Mouse (Mus musculus) heart, adult 9 months (tissue): ENCODE results near the gene Ccdc126.

ENCODE experiments used
- DNase-seq, 2 experiments: peaks; one replicate each; pipeline ENCODE4 v3.0.0; 2022; ENCODE audit warnings: low spot score in 2 of 2

Ccdc126 gene

DNA sequence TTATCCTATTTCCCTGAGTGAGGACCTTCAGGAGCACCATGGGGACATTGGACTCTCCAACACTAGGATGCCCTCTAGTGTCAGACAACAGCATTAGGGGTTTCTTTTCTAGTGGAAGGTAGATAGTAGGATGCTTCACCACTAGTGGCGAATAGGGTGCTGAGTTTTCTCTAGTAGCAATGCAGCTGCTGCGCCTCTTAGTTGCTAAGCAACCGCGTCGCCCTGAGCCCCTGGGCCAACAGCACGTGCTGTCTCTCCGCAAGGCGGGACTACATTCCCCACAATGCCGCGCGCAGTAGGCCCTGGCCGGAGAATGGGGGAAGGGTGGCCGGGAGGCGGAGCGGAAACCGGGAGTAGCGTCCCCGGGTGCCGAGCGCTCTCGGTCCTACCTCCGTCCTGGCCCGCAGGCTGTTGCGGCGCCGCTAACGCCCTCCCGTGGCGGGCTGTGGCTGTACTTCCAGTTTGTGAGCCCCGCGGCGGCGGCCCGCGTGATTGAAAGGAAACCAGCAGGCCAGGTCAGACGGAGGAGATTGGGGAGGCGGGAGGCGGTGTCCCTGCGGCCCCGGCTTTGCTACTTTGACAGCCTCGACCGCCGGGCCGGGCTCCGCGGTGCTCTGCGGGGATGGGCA is at the start of gene Ccdc126:
Gene Ccdc126 (plus strand): TSS at position 309 of the 629 bp plus-strand sequence.
- DNase-seq = peak; percentile 98 to 99

DNA sequence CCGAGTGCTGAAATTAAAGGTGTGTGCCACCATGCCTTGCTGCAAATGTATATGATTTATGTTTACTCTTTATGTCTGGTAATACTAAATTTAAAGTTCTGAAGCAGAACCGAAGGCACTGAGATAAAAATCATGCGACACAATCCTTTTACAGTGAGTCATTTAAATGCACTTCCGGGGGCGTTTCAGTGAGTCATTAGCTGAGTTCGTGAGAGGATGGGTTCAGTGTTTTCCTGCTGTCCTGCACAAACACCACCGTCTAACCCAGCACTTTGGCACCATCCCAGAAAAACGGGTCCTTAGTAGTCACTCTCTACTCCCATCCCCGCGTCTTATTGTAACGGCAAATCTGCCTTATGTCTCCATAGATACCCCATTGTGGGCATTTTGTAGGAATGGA is 49.2 kb upstream of the Ccdc126 start:
- DNase-seq = no peak

DNA sequence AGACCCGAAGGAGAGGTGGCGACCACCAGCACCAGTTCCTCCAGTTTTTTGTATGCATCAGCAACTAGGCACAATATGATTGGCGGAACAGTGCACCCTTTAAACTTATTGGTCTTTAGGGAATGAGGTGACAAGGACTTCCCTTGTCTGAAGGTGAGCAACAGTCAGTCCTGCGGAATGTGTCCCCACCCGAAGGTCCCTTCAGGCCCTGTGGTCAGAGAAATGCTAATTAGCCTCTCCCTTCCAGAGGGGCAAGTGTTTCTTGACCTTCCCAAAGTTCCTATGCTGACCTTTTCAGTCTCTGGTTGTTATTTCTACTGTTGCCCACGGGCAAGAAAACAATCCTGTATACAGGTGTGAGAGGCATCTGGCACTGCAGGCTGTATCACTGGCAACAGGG is 47.3 kb upstream of the Ccdc126 start:
- DNase-seq = no peak

DNA sequence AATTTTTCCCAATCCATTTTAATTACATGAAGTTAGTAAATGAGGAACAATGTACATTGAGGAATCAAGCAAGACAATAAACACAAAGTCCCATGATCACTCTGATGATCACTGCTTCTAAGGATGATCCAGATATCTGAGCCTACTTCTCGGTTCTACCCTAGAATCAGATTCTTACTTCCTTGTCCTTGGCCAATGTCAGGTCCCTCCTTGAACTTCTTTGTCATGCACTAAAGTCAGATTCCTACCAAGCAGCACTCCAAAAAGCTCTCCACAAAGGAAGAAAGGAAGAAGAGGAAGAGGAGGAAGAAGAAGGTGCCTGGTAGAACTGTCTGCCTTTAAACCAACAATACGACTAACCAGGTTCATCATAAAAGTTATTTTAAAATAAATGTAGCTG is 46.2 kb upstream of the Ccdc126 start:
- DNase-seq = no peak

DNA sequence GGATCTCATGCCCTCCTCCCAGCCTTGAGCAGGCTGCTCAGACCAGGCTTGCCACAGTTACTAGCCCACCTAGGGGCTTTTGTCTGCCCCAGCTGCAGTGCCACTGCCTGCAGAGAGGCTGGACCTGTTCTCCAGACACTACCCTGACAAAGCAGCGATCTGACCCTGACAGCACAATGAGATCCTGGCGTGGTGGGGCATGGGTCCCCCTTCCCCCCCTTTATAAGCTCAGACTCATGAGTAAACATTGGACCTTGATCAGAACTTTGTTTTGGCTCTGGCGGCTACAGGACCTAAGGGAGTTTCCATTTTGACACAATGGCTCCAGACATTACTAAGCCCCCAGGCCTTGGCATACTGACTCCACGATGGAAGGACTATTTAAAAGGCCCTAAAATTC is 45.1 kb upstream of the Ccdc126 start:
- no peak for DNase-seq

DNA sequence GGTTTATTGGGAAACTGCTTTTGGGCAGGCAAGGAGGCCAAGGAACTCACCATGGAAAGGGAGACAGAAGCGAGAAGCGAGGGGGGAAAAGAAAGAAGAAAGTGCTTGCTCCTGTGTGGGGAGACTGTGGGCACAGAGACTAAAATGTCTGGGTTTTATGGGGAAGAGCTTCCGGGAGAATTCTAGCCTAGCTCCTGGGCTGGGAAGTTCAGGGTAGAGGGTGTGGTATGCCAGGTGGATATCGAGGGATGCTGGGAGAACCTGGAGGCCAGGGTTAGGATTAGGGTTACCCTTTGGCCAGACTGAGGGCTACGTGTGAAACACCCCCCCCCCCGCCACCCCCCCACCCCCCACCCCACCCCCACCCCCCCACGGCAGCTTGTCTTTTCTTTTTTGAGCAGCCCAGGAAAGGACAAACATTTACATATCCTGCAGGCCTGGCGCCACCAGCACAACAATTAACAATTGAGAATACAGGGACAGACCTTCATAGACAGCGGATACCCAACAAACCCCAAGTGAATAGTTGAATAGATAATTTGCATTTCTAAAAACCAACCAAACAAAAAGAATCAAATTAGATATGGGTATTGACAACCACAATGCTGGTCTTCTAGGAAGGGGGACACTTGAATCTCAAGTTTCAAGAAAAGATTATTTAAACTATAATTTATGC is 44.5 kb upstream of the Ccdc126 start:
- DNase-seq = no peak

DNA sequence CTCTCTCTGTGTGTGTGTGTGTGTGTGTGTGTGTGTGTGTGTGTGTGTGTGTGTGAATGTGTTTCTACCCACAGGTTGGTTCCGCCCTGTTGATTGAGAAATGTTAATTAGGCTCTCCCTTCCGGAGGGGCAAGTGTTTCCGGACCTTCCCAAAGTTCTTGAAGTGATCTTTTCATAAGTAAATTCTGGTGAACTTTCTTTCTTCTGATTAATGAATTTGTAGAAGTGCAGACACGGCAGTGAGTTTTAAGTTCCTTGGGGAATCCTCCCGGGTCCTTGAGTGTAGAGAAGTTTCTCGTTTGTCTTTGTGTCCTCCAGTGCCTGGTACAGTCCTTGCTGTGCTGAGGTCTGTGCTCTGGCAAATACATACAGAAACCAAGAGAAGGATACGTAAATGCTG is 43.8 kb upstream of the Ccdc126 start:
- DNase-seq = no peak

DNA sequence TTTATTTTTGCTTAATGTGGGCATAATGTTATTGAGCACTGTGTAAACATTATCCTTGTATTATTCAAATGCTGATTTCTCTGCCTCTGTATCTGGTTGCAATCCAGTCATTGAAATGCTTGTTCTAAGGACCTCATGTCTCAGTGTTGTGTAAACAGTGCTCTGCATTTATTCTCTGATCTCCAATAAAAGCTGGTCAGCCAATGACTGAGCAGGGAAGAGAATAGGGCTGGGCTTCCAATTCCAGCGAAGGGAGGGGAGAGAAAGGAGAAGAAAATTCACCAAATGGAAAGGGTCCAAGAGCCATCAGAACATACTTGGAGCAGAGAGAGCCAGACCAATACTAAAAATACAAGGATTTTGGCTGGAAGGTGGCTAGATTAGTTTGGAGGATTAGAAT is 38.1 kb upstream of the Ccdc126 start:
- DNase-seq = no peak

DNA sequence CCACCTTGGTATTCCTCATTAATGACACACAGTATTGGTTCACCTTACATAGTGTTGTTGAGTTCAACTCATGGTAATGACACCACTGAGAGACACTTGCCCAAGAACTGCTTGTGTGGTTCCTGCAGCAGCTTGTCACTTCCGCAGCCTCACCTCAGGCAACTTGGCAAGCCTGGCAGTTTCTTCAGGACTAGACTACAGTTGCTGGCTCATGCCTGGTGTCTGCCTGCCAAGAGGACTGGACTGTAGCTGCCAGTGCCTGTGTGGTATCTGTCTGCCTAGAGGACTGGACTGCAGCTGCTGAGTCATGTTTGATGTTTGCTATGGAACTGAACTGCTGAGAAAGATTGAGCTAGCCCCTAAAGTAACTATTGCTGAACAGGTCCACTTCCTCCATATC is 37.0 kb upstream of the Ccdc126 start:
- peak; percentile 38 to 59 for DNase-seq

DNA sequence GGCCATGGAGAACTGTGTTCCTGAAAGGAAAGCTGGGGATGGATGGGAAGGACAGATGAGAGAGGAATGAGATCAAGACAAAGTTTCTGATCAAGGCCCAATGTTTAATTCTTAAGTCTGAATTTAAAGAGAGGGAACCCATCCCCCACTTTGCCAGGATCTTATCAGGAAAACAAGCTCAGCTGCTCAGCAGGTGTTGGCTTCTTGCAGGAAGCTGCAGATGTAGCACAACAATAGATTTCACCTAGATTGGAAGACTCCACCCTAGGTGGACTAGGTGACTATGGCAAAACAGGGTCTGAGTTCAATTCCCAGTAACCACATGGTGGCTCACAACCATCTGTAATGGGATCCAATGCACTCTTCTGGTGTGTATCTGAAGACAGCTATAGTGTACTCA is 20.8 kb upstream of the Ccdc126 start:
- no peak for DNase-seq

DNA sequence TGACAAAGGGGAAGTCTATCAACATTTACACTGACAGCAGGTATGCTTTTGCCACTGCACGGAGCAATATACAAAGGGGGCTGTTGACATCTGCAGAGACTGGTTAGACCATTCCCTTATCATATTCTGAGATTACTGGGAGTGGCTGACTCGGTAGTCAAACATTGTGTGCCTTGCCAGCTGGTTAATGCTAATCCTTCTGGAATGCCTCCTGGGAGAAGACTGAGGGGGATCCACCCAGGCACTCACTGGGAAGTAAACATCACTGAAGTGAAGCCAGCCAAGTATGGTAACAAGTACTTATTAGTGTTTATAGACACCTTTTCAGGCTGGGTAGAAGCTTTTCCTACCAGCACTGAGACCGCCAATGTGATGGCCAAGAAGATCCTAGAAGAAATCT is 4.3 kb upstream of the Ccdc126 start:
- peak; percentile 3 to 24 for DNase-seq

DNA sequence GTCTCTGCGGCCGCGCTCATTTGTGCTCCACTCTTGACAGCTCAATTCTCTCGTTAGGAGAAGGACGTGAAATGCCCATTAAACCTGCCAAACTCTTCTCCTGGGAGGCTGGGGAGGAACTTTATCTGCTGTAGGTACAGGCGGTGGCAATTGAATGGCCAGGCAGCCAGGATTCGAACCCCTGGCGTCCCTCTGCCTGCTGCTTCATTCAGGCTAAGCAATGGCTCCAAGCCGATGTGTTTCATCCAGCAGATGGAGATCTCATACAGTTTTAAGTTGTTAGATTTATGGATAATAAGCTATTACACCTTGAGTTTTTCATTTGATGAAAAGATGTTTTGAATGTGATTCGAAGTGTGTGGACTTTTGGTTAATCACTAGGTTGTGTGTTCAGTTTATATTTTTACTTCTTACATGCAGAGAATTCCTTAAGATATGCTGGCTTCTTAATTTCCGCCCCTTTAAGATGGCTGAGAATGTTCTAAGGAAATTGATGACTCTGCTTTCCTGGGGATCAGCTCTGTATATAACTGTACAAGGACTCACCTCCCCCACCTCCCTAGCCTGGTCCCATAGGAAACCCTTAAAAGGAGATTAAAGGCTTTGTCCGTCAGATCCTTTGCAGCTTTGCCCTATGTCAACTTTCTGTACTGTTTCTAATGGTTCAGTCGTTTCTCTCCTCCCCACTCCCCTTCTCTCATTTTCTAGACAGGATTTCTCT is 681 bp downstream of the Ccdc126 start:
- no peak for DNase-seq

DNA sequence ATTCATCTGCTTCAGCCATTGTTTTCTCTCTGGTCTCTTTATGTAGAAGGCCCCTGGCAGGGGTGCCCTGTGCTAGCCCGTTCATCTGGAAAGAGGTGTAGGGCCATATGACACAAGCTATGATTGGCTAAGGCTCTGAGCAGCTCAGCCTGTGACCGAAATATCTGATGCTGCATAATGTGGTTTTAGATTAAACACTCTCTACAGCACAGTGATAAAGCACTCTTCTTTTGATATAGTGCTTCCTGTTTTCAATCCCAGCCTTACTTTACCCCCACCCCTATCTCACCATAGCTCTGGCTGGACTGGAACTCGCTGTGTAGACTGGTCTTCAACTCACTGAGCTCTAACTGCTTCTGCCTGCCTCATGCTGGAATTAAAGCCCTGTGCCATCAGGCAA is 2.3 kb downstream of the Ccdc126 start:
- DNase-seq = no peak

DNA sequence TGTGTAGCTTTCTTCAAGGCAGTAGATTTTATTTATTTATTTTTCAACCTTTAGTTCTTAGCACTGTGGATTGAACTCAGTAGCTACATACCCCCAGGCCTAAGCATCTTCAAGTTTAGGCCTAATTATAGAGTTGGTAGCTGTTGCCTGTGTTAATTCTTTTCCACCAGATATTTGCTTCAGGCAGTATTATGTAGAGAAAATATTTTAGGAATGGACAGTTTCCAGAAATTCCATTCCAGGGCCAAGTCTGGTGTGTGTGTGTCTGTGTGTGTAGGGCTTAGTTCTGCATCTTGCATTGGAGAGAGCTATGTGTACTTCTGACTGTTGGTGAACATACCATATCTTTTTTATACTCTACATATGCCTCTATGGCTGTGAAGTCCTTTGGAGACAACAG is 3.0 kb downstream of the Ccdc126 start:
- DNase-seq = no peak

DNA sequence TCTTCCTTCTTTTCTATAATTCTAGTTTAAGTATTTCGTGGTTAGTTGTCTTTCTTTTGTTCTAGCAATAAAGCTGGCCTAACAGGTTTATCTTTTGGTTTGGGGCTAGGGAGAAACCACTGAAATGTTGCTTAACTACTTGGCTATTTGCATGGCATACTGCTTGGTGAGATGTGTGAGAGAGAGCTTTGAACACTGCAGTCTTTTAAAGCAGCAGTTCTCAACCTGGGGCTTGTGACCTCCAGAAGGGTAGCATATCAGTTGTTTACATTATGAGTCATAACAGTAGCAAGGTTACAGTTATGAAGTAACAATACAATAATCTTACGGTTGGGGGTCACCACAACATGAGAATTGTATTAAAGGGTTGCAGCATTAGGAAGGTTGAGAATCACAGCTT is 3.9 kb downstream of the Ccdc126 start:
- no peak for DNase-seq

DNA sequence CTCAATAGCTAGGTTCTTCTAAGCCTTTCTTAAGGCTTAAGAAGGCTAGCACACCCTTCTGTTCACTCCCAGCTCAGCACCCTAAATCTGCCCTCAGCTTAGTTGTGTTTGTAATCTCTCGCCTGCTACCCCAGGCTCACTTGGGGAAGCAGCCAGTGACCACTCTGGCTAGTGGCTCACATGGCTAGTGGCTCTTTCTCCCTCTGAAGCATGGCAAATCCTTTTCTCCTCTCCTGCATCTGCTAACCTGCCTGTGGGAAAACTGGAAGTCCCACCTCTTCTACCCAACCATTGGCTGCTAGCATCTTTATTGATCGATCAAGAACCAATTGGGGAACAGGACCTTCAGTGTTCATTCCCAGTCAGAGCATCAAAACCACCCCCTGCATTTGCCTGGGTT is 5.5 kb downstream of the Ccdc126 start:
- DNase-seq = no peak

DNA sequence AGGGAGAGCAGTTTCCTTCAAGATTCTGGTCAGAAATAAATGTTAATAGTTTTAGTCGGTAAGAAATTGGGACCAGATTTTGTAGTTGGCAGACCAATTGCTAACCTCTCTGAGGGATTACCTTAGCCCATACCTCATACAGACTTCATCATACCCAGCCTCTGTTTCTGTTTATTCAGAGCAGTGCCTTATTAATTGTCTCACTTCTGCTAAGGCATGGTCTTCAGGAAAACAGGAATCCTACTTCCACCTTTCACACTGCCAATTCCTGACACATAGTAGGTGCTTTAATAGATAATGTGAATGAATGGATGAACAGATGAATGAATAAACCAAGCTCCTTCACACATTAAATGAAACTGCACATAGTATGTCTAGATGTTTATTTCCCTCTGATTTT is 6.2 kb downstream of the Ccdc126 start:
- DNase-seq = no peak

DNA sequence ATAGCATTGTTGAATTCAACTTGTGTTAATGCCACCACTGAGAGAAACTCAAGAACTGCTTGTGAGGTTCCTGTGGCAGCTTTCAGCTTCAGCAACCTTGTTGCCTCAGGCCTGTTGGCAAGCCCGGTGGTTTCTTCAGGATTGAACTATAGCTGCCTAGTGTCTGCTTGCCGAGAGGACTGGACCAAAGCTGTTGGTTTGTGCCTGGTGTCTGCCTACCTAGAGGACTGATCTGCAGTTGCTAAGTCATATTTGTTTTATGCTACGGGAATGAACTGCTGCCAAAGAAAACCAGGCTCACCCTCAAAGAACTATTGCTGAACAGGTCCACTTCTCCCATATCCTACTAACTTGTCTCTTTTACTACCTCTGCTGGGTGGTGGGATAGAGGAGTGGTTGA is 7.8 kb downstream of the Ccdc126 start:
- no peak for DNase-seq

DNA sequence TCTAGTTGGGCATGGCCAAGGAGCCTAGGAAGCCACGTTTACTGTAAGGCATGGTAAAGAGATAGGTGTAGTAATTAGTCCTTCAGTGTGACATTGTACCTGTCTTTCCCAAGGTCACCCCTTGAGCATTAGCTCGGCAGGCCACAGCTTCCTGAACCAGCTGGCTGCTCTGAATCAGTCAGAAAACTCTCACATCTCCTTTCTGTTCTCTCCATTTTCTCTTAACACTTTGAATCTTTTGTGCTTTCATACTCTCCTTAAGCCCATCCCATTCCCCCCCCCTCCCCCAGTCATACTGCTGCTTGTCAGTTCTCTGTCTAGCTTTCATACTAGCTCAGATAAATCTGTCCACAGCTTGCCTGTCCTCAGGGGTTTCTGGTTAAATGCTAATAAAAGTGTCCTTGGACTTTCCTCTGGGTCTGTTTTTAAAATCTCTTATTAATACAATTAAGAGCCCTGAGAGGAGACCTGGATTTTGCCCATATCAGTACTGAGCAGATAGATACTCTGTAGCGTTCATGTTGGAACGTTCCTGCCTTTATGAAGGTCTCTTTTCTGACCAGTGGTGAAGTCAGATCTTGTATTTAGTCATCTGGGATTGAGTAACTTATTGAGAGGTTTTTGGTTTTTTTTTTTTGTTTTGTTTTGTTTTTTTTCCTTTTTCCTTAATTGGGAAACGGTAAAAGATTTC is 12.4 kb downstream of the Ccdc126 start:
- no peak for DNase-seq

DNA sequence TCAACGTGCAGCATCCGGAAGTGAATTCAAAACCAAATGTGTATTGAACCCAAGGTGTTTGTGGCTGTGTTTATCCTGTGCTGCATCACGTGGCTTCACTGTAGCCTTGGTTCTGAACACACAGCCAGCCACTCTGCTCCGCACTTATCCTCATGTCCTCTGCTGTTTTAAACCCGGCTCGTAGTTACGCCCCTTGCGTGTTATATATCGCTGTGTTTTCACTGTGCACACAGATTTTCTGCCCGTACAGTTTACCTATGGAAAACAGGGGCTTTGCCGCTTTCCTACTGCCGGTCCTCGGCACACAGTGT is 12.9 kb downstream of the Ccdc126 start:
- no peak for DNase-seq

DNA sequence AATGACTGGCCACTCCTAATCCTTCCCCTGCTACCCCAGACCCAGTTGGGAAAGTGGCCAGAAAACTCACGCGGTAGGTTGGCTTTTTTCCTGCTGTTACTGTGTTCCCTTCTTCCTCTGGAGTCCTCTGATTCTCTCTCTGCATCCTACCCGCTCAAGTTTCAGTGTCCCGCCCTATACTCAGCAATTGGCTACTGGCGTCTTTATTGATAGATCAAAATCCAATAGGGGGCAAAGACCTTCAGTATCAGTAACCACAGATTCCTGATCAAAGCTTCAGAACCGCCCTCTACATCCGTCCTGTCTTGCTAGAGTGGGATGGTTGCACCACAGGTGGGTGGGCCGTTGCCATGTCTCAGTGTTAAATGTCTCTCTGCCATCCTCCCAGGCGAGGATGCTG is 19.5 kb downstream of the Ccdc126 start:
- no peak for DNase-seq

DNA sequence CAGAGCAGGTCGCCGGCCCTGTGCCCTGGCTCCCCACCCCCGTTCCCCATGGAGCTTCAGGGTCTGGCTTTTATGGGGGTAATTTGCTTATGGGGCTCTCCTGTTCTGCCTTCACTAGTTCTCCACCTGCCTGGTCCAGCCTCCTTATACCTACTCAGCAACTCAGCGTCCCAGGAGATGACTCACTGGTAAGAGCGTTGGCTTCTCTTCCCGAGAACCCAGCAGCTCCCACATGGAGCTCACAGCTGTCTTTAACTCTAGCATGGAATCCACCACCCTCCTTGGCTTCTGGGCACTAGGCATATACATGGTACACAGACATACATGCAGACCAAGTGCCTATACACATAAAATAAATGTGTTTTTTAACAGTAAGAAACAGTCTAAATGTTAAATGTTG is 20.1 kb downstream of the Ccdc126 start:
- DNase-seq = no peak
